8 mouse cellular contexts compared by ENCODE assay signal in genomic region chr5:105520442-105520965, GRCm38 (mm10). TPM values are rescaled to one million over a fixed set of nuclear protein-coding genes. Genes with fewer than 3 reads are reported as not detected.
DNase-seq lines count a peak whose midpoint lies in the region; ATAC-seq and TF ChIP-seq lines count a peak whose summit lies in the region.

No protein-coding gene starts in this region.

- 11% methylated on average over 9 of the region's 9 CpGs for WGBS in thymus, adult 2 months
- 47% methylated on average over 9 of the region's 9 CpGs for WGBS in liver, embryonic 11.5 days

- no peak for TF ChIP-seq POLR2A in thymus, adult 2 months (IDR thresholded peaks at IDR 0.05; ENCODE audit: control insufficient read depth, extremely low read depth, insufficient read depth, low read length, poor library complexity)

- peak; percentile 17 for DNase-seq in thymus, adult 2 months
- DNase-seq in thymus, postnatal 14 days: no peak
- no peak for DNase-seq in liver, embryonic 11.5 days (ENCODE audit: low spot score)
- DNase-seq in embryo, embryonic 11 days: no peak
- no peak for DNase-seq in left cerebral cortex, postnatal 4 days
- no peak for DNase-seq in adrenal gland, postnatal 36 days

- H3K27ac ChIP-seq in thymus, adult 2 months (ENCODE audit: control insufficient read depth, insufficient read depth, low read length): no peak overlapping the region; the same call in 1 of the 2 replicates
- no peak overlapping the region; the same call in 1 of the 2 replicates for H3K27ac ChIP-seq in liver, embryonic 11.5 days (ENCODE audit: low read depth, low read length)

- H3K4me2 ChIP-seq in liver, embryonic 11.5 days: peak overlapping the region; percentile 87

- peaks cover 72% of the 10 kb centered on the region for H3K4me1 ChIP-seq in erythroblast, embryonic 14.5 days (ENCODE audit: control insufficient read depth)
- peaks cover 14% of the 10 kb centered on the region for H3K4me1 ChIP-seq in thymus, adult 2 months (replicated peaks; ENCODE audit: control insufficient read depth, insufficient read depth, low read length)
- H3K4me1 ChIP-seq in liver, embryonic 11.5 days (replicated peaks; ENCODE audit: control insufficient read depth, insufficient read depth, low read length): peaks cover 40% of the 10 kb centered on the region

- H3K4me3 ChIP-seq in erythroblast, embryonic 14.5 days (replicated peaks): peak overlapping the region; percentile 95
- H3K4me3 ChIP-seq in thymus, adult 2 months (ENCODE audit: control insufficient read depth, insufficient read depth, low read length): peak overlapping the region; percentile 97; the same call in 1 of the 2 replicates
- H3K4me3 ChIP-seq in liver, embryonic 11.5 days (ENCODE audit: low read depth, low read length): peak overlapping the region; percentile 88

- intact Hi-C loops in left cerebral cortex, postnatal 4 days (cut with DNase I): no loop called here

- H3K9ac ChIP-seq in liver, embryonic 11.5 days (ENCODE audit: low read depth, low read length): peak overlapping the region; percentile 89

- no peaks in the 10 kb centered on the region for H3K9me3 ChIP-seq in erythroblast, embryonic 14.5 days (ENCODE audit: control insufficient read depth, low read length)
- no peaks in the 10 kb centered on the region for H3K9me3 ChIP-seq in liver, embryonic 11.5 days (ENCODE audit: control insufficient read depth, low read length)

- peaks cover 37% of the 10 kb centered on the region for H3K36me3 ChIP-seq in erythroblast, embryonic 14.5 days (ENCODE audit: control insufficient read depth)
- H3K36me3 ChIP-seq in thymus, adult 2 months (ENCODE audit: control insufficient read depth, insufficient read depth, low read length): peaks cover 10% of the 10 kb centered on the region
- peaks cover 6% of the 10 kb centered on the region; the same call in 1 of the 2 replicates for H3K36me3 ChIP-seq in liver, embryonic 11.5 days (ENCODE audit: control insufficient read depth, insufficient read depth, low read length)

- no peak for TF ChIP-seq CTCF in thymus, adult 2 months (IDR thresholded peaks at IDR 0.05; ENCODE audit: borderline replicate concordance, control insufficient read depth, extremely low read depth, insufficient read depth, low read length, poor library complexity)

- ATAC-seq in erythroblast, adult 5-6 weeks (replicated peaks; ENCODE audit: low FRiP score, poor library complexity, severe bottlenecking): no peak
- no peak for ATAC-seq in liver, embryonic 11.5 days (replicated peaks; ENCODE audit: low FRiP score)

- H3K27me3 ChIP-seq in erythroblast, embryonic 14.5 days (ENCODE audit: control insufficient read depth): peaks cover 2% of the 10 kb centered on the region; the same call in 1 of the 2 replicates
- no peaks in the 10 kb centered on the region for H3K27me3 ChIP-seq in thymus, adult 2 months (ENCODE audit: control insufficient read depth, insufficient read depth, low read length)
- no peaks in the 10 kb centered on the region for H3K27me3 ChIP-seq in liver, embryonic 11.5 days (replicated peaks; ENCODE audit: control insufficient read depth, insufficient read depth, low read length)

RNA-seq across cellular contexts. Expression of gene Lrrc8c, which starts 1.3 kb away (rescaled TPM):
- 7.9 and 11.3 TPM in 2 replicates for polyA plus RNA-seq in erythroblast, embryonic 14.5 days (2012)
- total RNA-seq in erythroblast, adult 5-6 weeks (2015; ENCODE audit: low replicate concordance): 16.7 and 24.6 TPM in 2 replicates
- total RNA-seq in erythroblast, adult 5-6 weeks (2017; ENCODE audit: low replicate concordance): 5.9 and 9.4 TPM in 2 replicates
- 69.4 and 78.0 TPM in 2 replicates for polyA plus RNA-seq in thymus, adult 2 months (2012; rRNA removed)
- polyA plus RNA-seq in liver, embryonic 11.5 days (2014; fragmentation: Nextera tagmentation; extraction: Ambion mirVana): 30.4 and 33.8 TPM in 2 replicates
- total RNA-seq in left cerebral cortex, postnatal 4 days (2021): 10 to 100 TPM; 24.3 to 27.2 TPM
- 10 to 100 TPM; 23.9 to 26.6 TPM for total RNA-seq in adrenal gland, postnatal 36 days (2021)
